Mouse (Mus musculus) lung, postnatal 4 days (tissue): ENCODE results near the gene Araf.
A peak's percentile ranks its signal among the peaks of the same experiment; 100 is the strongest.
"Not testable (repeated sequence)": the region's sequence is repeated elsewhere in the genome, so short reads cannot be mapped to it uniquely, and the experiment has no call there.

Experiments
- DNase-seq, 2 experiments: peaks; one replicate each; pipeline ENCODE4 v3.0.0; 2021

Gene Araf

DNA sequence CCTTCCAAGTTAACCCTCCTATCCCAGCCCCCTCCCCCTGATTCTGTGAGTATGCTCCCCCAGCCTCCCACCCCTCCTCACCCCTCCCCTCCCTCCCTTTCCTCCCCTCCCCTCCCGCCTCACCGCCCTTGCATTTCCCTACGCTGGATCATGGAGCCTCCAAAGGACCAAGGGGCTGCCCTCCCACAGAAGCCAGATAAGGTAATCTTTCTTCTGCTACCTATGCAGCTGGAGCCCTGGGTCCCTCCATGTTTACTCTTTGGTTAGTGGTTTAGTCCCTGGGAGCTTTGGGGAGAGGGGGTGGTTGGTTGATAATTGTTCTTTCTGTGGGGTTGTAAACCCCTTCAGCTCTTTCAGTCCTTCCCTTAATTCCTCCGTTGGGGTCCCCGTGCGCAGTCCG lies at the start of gene Araf:
Araf (plus strand) TSS at position 134 of the 400 bp plus-strand sequence.
- no peak for DNase-seq

DNA sequence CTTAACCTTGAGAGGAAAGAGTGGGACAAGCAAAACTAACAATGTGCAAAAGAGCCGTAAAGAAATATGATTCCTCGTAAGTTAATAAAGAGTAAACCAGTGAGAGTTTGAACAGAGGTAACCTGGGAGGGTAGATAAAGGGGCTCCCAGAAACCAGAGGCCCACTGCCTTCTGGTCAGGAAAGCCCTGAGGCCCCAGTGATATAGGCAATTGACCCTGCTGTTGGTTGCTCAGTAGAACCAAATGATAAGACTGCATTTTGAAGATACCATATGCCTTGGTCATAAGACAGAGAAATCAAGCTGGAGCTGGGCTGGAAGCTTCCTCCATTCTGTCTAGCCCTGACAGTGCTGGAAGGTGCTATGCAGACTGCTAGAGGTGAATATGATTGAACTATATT lies 48.8 kb upstream of the Araf start:
- DNase-seq, result no peak

DNA sequence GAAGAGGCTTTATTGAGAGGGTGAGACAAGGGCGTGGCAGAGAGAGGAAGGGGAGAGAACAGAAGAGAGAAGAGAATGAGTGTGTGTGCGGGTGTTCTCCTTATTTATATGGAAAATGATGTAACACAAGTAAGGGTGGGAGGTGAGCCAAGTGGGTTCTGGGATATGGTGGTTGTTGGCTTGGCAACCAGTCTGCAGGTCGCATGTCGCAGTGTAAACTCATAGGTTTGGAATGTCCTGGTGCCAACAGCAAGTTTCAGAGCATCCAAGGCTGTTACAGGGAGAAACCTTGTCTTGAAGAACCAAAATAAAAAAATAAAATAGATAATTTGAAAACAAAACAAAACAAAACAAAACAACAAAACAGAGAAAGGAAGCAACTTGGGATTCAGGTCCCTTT lies 36.4 kb upstream of the Araf start:
- DNase-seq, result no peak

DNA sequence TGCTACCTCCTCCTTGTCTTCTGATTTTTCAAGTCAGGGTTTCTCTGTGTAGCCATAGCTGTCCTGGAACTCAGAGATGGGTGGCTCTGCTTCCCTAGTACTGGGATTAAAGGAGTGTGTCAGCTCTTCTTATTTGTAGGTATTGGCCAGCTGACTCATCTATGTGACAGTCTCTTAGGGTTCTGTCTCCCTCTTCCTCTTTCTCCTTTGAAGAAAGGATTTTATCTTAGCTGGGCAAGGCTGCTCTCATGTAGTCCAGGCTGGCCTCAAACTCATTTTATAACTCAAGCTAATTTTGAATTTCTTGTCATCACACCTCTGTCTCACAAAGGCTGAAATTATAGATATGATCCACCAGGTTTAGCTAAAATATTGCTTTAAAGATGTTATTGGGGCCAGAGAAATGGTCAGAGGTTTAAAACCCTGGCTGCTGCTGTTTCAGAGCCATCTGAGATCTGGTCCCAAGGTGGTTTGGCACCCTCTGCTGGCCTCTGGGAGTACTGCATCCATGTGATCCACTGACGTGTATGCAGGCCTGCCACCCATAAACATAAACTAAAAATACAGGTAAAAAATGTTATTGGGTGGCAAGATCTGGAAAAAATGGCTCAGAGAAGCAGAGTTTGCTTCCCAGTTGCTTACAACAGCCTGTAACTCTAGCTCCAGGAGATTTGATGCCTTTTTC lies 26.8 kb upstream of the Araf start:
- DNase-seq, result peak; percentile 71 to 85

DNA sequence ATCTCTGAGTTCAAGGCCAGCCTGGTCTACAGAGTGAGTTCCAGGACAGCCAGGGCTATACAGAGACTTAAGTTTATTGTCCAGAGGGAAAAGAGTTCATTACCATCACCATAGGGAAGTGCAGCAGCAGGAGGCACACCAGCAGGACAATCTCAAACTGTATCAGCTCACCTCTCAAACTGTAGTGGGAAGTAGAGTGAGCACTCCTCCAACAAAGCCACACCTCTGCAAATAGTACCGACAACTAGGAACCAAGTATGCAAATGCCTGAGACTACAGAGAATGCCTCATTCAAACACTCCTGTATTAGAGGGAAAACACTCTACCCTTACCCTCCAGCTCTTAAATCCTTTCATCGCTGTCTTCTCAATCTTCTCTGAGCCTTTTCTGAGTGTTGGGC lies 25.9 kb upstream of the Araf start:
- DNase-seq, result no peak

DNA sequence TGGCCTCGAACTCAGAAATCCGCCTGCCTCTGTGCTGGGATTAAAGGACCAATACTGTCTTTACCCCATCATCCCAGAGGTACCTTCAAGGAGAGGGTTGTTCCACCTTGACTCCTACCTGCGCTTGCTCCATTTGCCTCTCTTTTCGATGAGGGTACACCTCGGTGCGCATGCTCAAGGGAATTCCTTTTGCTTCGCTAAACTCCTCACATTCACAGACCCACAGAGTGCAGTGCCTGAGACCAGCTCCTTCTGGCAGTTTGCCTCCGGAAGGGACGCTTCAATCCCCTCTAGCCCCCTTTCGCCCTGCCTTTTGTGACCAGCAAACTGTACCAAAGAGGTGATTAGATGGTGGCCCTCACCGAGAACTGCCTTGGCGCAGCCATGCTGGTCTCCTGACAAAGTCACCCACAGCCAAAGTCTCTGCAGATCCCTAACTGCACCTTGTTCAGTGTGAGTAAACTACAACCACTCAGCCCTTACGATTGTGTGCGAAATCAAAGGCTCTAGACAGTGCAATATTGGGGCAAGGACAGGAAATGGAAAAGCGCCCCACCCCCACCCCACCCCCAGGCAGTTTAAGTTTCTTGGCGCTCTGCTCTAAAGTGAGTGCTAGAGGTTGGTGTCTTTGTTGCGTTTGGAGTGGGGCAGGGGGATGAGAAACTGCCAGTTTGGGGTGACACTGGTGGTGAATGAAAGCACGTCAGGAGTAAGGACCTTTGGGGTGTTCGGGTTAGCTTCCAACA lies 22.2 kb upstream of the Araf start:
- no peak for DNase-seq

DNA sequence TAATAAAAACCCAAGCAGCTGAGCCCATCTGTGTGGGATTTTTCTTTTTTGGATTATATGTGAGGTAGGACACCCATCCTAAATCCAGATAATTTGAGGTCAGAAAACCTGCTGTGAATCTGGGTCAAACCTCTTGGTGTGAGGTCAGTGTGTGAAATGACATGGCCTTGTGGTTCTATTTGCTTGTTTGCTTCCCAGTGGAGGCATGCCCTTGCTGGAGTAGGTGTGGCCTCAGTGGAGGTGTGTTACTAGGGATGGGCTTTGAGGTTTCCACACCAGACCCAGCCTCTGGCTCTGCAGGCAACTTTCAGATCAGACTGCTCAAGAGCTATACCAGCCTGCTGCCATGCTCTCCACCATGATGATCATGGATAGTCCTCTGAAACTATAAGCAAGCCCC lies 20.0 kb upstream of the Araf start:
- DNase-seq, result no peak

DNA sequence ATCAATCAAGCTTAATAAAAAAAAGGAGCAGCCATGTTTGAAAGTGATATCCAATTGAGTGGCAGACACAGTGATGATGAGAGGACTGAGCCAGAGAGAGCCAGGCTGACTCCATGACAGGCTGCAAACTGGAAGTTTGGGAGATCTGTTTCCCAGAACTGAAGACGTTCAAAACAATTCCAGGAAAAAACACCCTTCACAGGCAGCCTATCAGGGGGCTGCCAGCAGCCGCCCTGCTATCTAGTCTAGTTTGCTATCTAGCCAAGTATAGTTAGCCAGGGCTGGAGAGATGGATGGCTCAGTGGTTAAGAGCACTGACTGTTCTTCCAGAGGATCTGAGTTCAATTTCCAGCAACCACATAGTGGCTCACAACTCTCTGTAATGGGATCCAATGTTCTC lies 10.3 kb upstream of the Araf start:
- DNase-seq, result no peak

DNA sequence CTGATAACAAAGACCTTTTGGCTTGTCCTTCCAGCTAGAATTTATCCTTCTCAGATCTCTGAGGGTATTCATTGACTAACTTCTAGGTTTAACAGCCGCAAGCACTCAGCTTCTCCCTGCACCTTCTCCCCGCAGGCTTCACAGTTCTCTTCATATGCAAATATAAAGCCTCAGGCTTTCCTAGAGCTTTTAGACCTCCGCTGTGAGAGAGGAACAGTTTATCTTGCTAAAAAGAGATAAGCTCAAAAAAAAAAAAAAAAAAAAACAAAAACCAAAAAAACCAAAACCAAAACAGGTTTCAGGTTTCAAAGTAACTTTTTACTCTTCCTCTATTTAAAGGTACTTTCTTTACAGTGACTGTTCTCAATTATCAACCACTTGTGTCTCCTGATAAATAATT lies 5.2 kb upstream of the Araf start:
- no peak for DNase-seq

DNA sequence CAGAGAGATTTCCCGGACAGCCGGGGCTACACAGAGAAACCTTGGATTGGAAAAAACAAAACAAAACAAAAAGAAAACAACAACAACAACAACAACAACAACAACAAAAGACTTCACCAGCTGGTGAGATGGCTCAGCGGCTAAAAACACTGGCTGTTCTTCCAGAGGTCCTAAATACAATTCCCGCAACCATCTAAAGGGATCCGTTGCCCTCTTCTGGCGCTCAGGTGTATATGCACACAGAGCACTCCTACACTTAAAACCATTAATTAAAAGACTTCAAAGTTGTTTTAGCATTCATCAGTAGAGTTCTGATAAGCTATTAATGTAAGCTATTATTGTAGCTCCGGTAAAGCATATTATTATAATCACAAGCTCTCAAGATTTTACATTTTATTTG lies 4.4 kb upstream of the Araf start:
- DNase-seq, result no peak

DNA sequence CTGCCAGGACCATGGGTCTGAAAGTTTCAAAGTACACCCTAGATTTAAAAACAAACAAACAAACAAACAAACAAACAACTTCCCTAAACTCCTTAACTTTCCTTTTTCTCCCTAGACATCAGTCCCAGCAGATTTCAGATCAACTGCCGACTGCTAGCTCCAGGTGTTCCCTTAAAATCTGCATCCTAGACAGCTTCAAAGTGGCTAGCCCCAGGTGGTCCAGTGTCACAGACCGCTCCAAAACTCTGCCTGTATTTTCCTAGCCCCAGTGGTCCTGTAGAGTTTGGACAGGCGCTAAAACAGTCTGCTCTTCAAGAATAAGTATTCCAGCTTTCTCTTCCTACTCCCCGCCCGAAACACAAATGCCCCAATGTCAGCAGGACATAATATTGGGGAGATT lies 3.4 kb upstream of the Araf start:
- DNase-seq, result no peak

DNA sequence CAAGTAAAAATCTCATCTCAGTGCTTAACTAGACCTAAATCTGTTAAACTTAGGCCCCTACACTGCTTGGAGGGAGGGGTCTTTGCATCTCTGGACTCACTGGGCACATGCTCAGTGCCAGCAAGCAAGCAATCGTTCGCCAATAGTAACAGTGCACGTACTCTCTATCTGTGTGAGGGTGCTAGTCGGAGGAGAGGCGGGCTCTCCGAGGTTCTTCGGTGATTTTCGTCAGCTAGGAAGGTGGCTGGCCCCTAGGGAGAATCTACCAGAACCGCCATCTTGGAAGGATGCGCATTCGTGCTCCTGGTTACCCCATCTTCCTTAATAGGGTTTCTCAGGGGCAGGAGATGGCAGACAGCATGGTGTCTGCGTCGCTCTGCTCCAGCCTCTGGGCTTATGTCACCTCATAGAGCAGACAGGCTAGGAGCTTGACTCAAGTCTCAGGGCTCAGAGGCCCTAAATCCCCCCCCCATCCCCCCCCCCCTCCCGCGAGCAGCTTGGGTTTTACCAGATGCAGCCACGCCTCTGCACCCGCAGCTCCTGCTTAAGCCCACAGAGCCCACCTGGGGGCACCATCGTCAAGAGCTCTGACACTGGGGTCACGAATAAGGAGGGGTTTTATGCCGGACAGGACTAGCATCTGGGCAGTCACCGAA lies 655 bp downstream of the Araf start:
- DNase-seq, result peak; percentile 77 to 86

DNA sequence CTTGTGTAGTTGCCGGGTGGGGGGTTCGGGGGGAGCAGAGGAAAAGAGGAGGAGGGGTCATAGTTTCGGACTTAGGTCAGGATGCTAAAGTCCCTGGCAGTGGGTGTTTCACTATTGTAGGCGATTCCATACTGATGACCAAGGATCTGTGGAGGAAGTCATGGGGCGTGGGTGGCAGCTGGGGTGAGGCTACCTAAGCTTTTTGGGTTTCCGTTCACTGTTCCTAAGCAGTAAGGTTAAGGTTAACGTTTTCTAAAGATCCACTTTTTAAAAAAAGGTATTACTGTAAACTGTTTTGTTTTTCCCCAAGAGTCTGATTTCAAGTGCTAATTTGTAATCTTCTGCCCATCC lies 1.2 kb downstream of the Araf start:
- no peak for DNase-seq

DNA sequence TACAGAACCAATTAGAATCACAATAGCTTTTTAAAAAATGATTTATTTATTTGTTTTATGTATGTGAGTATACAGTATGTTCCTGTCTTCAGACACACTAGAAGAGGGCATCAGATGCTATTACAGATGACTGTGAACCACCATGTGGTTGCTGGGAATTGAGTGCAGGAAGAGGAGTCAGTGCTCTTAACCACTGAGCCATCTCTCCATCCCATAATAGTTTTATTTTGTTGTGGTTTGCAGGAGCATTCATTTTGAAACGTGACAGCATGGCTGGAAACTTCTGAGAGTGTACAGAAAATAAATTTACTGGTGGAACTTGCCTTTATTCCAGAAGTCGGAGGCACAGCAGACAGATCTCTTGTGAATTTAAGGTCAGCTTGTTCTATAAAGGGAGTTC lies 3.8 kb downstream of the Araf start:
- no peak for DNase-seq

DNA sequence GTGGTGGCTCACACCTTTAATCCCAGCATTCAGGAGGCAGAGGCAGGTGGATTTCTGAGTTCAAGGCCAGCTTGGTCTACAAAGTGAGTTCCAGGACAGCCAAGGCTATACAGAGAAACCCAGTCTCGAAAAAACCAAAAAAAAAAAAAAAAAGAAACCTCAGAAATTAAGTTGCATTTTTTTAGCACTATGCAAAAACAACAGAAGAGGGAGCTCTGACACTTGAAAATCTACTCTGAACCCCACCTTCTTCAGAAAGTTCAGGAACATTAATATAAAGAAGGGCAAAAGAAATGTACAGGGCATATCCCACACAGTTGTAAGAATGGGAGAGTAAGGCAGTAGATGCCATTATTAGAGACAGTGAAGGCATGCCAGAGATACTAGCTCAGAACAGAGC lies 6.7 kb downstream of the Araf start:
- not testable (repeated sequence) for DNase-seq

DNA sequence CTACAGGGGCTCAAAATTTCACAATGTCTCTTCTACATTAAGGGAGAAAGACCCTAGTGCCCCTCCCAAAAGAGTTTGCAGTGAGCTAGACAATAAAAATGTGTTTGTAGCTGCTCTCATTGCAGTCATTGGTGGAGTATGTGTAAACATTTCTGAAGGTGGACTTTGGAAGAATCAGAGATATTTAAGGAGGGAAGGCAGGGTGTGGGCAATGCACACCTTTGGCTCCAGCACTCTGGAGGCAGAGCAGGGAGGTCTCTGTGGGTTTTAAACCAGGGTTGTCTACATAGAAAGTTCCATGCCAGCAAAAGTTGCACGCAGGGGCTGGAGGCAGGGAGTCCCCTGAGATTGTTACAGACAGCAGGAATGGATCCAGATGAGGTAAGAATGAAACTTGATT lies 8.7 kb downstream of the Araf start:
- no peak for DNase-seq

DNA sequence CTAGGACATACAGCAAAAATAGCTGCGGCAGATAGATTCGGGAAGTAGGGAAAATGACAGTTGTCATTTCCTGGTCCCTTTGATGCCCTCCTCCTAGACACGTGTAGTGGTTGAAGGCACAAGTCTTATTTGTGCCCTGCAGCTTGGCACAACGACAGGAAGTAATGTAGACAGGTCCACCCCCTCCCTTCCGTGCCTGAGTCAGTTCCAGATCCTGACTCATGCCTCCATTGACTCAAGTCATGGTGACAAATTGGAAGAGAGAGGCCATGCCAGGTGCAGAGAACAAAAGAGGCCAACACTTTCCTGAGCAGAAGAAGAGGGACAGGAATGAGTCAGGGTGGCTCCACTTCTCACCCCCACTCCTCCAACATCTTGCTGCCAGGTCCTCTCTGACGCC lies 19.4 kb downstream of the Araf start:
- peak; percentile 24 to 30 for DNase-seq

DNA sequence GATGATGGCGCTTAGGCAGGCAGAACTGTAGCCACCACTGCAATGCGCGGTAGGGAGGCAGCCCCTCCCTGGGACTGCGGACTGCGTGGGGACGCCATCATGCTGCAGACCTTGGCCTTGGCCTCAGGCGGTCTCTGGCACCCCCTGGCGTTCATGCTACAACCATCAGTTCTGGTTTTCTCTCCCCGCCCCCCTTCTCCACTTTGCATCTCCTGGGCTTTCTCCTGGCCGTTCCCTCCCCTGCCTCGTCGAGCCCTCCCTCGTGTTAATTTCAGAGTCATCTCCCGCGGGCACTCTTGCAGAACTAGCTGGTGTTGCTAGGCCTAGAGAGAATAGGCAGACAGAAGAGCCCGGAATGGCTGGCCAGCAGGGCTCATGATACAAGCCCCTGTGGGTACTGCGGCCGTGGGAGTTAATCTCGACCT lies 21.6 kb downstream of the Araf start:
- DNase-seq, result peak; percentile 85 to 88

DNA sequence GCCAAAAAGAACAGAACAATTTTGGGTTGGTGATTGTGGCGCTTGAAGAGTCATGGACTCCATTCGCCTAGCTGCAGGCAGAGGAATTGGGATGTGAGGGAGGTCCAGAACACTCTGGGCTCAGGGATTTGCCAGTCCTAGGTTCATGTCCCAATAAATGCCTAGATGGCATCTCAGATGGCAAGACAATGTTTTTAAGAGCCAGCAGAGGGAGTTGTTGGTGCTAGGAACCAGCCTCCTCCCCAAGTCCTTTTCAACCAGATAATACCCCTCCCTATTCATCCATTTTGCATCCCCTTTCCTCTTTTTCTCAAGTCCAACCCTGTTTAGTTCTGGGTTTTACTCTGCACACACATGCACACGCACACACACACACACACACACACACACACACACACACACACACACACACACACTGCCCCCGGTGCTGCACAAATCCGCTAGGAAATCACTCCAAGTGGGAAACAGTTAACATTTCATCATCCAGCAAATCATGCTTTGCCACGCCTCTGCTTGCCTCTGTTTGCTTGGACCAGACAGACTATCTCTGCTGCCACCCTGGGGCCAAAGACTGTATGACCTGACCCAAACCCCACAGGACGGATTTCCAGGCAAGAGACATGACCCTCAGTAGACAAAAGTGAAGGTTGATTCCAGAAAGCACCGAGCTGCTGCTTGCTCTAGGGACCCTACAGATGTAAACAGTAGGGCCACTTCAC lies 22.3 kb downstream of the Araf start:
- peak; percentile 74 to 77 for DNase-seq

DNA sequence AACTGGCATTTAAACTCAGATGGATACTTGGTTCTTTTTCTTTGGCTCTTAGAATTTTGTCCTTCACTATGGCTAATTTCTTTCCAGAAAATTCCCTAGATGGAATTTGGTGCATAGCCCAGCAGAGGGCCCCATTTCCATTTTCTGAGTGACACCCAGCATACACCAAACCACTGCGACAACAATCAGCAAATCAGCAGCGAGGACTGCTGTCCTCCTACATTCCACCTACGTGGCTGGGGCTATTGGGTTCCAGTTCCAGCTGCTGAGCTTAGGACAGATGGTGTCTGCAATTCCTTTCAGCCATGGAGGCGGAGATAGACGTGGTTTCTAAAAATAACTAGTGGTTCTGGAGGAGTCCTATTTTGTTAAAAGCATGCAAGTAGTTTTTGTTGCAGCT lies 31.3 kb downstream of the Araf start:
- DNase-seq, result peak; percentile 58 to 74

DNA sequence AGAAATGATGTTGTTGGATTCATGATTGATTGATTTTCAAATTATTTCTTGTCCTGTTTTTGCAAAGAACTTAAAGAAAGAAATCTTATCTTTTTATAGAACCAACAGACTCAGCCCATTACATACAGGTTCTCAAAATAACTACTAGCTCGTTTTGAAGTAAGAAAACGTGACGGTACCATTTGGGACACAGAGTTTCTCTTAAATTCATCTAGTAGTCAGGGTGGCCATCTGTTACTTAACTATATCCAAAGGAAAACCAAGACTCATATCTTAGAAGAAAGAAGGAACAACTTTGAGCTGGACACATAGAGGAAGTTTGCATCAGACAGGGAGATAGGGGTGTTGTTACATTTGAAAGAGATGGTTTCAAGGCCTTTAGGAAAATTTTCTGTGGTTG lies 49.6 kb downstream of the Araf start:
- no peak for DNase-seq

DNA sequence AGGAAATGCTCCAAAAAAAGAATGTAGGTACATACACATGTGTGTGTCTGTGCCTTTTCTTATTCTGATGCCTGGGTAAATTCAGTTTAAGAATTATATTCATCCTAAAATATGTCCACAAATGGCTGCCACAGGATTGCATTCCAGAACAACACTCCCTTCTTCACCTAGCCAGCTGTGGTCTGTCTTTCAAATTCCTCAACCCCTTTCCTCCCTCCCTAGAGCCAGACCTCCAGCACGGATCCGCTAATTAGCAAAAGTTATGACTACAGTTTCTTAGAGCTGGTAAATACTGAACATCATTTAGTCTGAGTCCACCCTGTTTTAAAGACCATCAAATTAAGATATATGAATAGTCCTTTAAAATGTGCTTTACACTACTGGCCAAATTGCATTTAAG lies 50.2 kb downstream of the Araf start:
- no peak for DNase-seq

DNA sequence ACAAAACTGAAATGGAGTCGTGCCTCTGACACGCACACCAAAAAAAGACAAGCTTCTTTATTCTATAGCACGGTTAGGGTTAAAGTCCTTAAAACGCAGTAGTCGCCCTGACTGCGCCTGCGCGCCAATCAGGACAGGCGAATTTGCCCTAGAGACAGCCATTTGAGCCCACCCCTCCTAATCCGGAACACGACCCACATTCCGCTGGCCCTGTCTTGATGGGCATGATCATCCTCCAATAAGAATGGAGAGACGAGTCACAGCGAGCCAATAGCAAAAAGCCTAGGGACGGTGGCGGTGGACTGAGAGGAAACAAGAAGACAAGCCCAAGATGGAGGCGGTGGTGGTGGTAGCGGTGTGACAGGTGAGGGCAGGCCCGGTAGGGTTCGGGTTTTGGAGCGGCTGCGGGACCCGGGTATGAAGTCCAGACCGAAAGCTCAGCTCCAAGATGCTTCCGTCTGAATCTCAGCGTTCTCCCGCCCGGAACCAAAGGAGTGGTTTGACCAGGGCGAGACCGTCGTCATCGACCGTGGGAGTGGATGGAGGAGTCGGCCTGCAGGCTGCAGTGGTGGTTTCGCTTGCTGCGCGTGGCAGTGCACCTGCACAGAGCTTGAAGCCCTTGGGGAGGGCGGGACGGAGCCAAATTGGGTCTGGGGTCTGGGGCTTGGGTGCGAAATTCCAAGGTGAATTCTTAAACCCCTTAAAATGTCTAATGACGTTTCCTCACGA lies 50.8 kb downstream of the Araf start:
- DNase-seq, result peak; percentile 91 to 94
